8 mouse cellular contexts compared by ENCODE assay signal in the genomic region with DNA sequence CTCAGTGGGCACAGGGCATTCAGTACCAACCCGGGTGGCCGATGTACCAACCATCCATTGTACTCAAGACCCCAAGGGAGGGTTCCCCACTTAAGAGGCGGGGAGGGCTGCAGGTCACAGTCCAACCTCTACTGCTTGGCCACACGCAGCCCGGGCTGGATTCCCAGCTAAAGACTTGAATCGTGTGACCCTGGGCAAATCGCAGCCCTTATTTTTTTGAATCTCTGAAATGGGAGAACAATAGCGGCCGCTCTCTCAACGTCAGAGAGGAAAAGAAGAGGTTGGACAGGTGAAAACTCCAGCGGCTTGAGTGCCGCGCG. TPM values are rescaled to one million over a fixed set of nuclear protein-coding genes. Genes with fewer than 3 reads are reported as not detected.
A peak's percentile ranks its signal among the peaks of the same experiment; 100 is the strongest.
DNase-seq lines count a peak whose midpoint lies in the region; ATAC-seq and TF ChIP-seq lines count a peak whose summit lies in the region.

No protein-coding gene starts in this region.

- ATAC-seq in forebrain, postnatal 0 days: no peak; the same call in 1 of the 2 replicates
- no peak for ATAC-seq in liver, embryonic 15.5 days (ENCODE audit: insufficient read depth)
- ATAC-seq in activated CD4-positive, CD25-positive, alpha-beta regulatory T cell, adult 4 months: no peak

- no peaks in the 10 kb centered on the region for H3K36me3 ChIP-seq in heart, adult 2 months (ENCODE audit: control insufficient read depth, insufficient read depth, low read length)
- peaks cover 51% of the 10 kb centered on the region for H3K36me3 ChIP-seq in E14TG2a.4 (ENCODE audit: insufficient read depth, low read length)
- H3K36me3 ChIP-seq in forebrain, postnatal 0 days (ENCODE audit: insufficient read depth): peaks cover 25% of the 10 kb centered on the region
- peaks cover 32% of the 10 kb centered on the region for H3K36me3 ChIP-seq in liver, embryonic 15.5 days (replicated peaks)

- intact Hi-C loops in heart, adult 2 months (cut with DNase I): loop anchor here (2.0 kb wide), 1 partner anchor 84 kb away; a partner anchor contains a TSS

- peak overlapping the region; percentile 89 for H3K4me2 ChIP-seq in forebrain, postnatal 0 days (ENCODE audit: low read depth)
- H3K4me2 ChIP-seq in liver, embryonic 15.5 days: peak overlapping the region; percentile 99

- H3K9me3 ChIP-seq in E14TG2a.4 (ENCODE audit: low read length): no peaks in the 10 kb centered on the region
- no peaks in the 10 kb centered on the region for H3K9me3 ChIP-seq in forebrain, postnatal 0 days (ENCODE audit: low read length)
- H3K9me3 ChIP-seq in liver, embryonic 15.5 days (replicated peaks): no peaks in the 10 kb centered on the region

- WGBS in heart, adult 2 months: 5% methylated on average over 14 of the region's 14 CpGs
- WGBS in forebrain, postnatal 0 days: 0% methylated on average over 14 of the region's 14 CpGs
- 0% methylated on average over 14 of the region's 14 CpGs for WGBS in liver, embryonic 15.5 days (ENCODE audit: insufficient replicate concordance)

- peak overlapping the region; percentile 95 for H3K4me3 ChIP-seq in heart, adult 2 months
- H3K4me3 ChIP-seq in E14TG2a.4 (replicated peaks; ENCODE audit: low read length): peak overlapping the region; percentile 98
- peak overlapping the region; percentile 67 for H3K4me3 ChIP-seq in forebrain, postnatal 0 days (ENCODE audit: low read depth, low read length)
- peak overlapping the region; percentile 73 for H3K4me3 ChIP-seq in liver, embryonic 15.5 days (replicated peaks)

- no peaks in the 10 kb centered on the region for H3K27me3 ChIP-seq in heart, adult 2 months (ENCODE audit: control insufficient read depth, insufficient read depth, low read length)
- H3K27me3 ChIP-seq in E14TG2a.4 (ENCODE audit: insufficient read depth, low read length): no peaks in the 10 kb centered on the region
- no peaks in the 10 kb centered on the region for H3K27me3 ChIP-seq in forebrain, postnatal 0 days (ENCODE audit: insufficient read depth, low read length)
- H3K27me3 ChIP-seq in liver, embryonic 15.5 days: no peaks in the 10 kb centered on the region

- H3K9ac ChIP-seq in heart, adult 2 months (ENCODE audit: low read depth, low read length): peak overlapping the region; percentile 86
- peak overlapping the region; percentile 89 for H3K9ac ChIP-seq in forebrain, postnatal 0 days
- H3K9ac ChIP-seq in liver, embryonic 15.5 days: peak overlapping the region; percentile 86

- no peaks in the 10 kb centered on the region for H3K79me2 ChIP-seq in heart, adult 2 months (replicated peaks; ENCODE audit: control insufficient read depth, insufficient read depth, low read length)

- TF ChIP-seq EP300 in heart, adult 2 months (IDR thresholded peaks at IDR 0.05; ENCODE audit: insufficient read depth, low read depth, low read length): no peak

- no peak for DNase-seq in heart, adult 2 months
- no peak for DNase-seq in heart, adult 8-10 months (ENCODE audit: low spot score)
- DNase-seq in forebrain, postnatal 0 days: no peak
- DNase-seq in layer of hippocampus, postnatal 10 days (ENCODE audit: low spot score in 2 of 2): no peak
- no peak for DNase-seq in lung, postnatal 10 days

- TF ChIP-seq POLR2A in heart, adult 2 months (IDR thresholded peaks at IDR 0.05; ENCODE audit: insufficient read depth, low read depth, low read length): no peak

- H3K4me1 ChIP-seq in heart, adult 2 months (ENCODE audit: control insufficient read depth, insufficient read depth, low read length): peaks cover 3% of the 10 kb centered on the region; the same call in 1 of the 2 replicates
- H3K4me1 ChIP-seq in E14TG2a.4 (replicated peaks; ENCODE audit: low read depth, low read length): peaks cover 85% of the 10 kb centered on the region
- peaks cover 13% of the 10 kb centered on the region for H3K4me1 ChIP-seq in forebrain, postnatal 0 days (ENCODE audit: insufficient read depth)
- H3K4me1 ChIP-seq in liver, embryonic 15.5 days (replicated peaks): peaks cover 97% of the 10 kb centered on the region

- TF ChIP-seq CTCF in heart, adult 2 months (IDR thresholded peaks at IDR 0.05): no peak
- no peak for TF ChIP-seq CTCF in E14TG2a.4 (conservative IDR thresholded peaks at IDR 0.05; ENCODE audit: low read length)
- TF ChIP-seq CTCF in forebrain, postnatal 0 days (IDR thresholded peaks at IDR 0.05; ENCODE audit: low read depth): no peak

- H3K27ac ChIP-seq in heart, adult 2 months: peak overlapping the region; percentile 84
- H3K27ac ChIP-seq in forebrain, postnatal 0 days (ENCODE audit: low read depth, low read length): peak overlapping the region; percentile 96
- peak overlapping the region; percentile 82 for H3K27ac ChIP-seq in liver, embryonic 15.5 days (replicated peaks)

RNA-seq across cellular contexts. Expression of a gene that starts 0.8 kb away (rescaled TPM):
- total RNA-seq in heart, adult 2 months (2021): 1 to 10 TPM; 3.7 to 6.0 TPM
- 11.2 and 13.4 TPM in 2 replicates for polyA plus RNA-seq in heart, adult 2 months (2012; rRNA removed)
- total RNA-seq in heart, adult 8-10 months (2022): 1 to 10 TPM; 3.4 to 4.3 (median 3.7) TPM
- total RNA-seq in forebrain, postnatal 0 days (2014; rRNA removed): 99.0 and 107 TPM in 2 replicates
- polyA plus RNA-seq in forebrain, postnatal 0 days (2015; fragmentation: Nextera tagmentation; extraction: Ambion mirVana): 104 and 131 TPM in 2 replicates
- polyA plus RNA-seq in liver, embryonic 15.5 days (2015; fragmentation: Nextera tagmentation; extraction: Ambion mirVana): 27.5 and 32.4 TPM in 2 replicates
- 10 to 100 TPM; 47.8 to 48.9 TPM for total RNA-seq in layer of hippocampus, postnatal 10 days (2021)
- polyA plus RNA-seq in activated CD4-positive, CD25-positive, alpha-beta regulatory T cell, adult 4 months (2017; shearing (Covaris generic)): 1 to 10 TPM; 3.4 to 5.0 TPM

RNA-seq across cellular contexts. Expression of a gene that starts 11.9 kb away (rescaled TPM):
- 1 to 10 TPM; 1.6 to 2.5 TPM for total RNA-seq in heart, adult 2 months (2021)
- 7.0 and 7.6 TPM in 2 replicates for polyA plus RNA-seq in heart, adult 2 months (2012; rRNA removed)
- total RNA-seq in heart, adult 8-10 months (2022): 1 to 10 TPM; 2.0 to 3.2 (median 2.3) TPM
- 4.7 and 6.1 TPM in 2 replicates for total RNA-seq in forebrain, postnatal 0 days (2014; rRNA removed)
- 5.5 and 5.7 TPM in 2 replicates for polyA plus RNA-seq in forebrain, postnatal 0 days (2015; fragmentation: Nextera tagmentation; extraction: Ambion mirVana)
- polyA plus RNA-seq in liver, embryonic 15.5 days (2015; fragmentation: Nextera tagmentation; extraction: Ambion mirVana): 8.1 and 11.4 TPM in 2 replicates
- total RNA-seq in layer of hippocampus, postnatal 10 days (2021): 1 to 10 TPM; 6.2 to 6.4 TPM
- polyA plus RNA-seq in activated CD4-positive, CD25-positive, alpha-beta regulatory T cell, adult 4 months (2017; shearing (Covaris generic)): 10 to 100 TPM in 1 of 2 experiments, 1 to 10 TPM in 1; 9.4 to 13.2 TPM

RNA-seq across cellular contexts. Expression of a gene that starts 11.9 kb away (rescaled TPM):
- 1 to 10 TPM; 5.4 to 5.7 TPM for total RNA-seq in heart, adult 2 months (2021)
- polyA plus RNA-seq in heart, adult 2 months (2012; rRNA removed): 15.7 and 17.3 TPM in 2 replicates
- 1 to 10 TPM; 2.9 to 7.1 (median 5.0) TPM for total RNA-seq in heart, adult 8-10 months (2022)
- 15.3 and 22.0 TPM in 2 replicates for total RNA-seq in forebrain, postnatal 0 days (2014; rRNA removed)
- polyA plus RNA-seq in forebrain, postnatal 0 days (2015; fragmentation: Nextera tagmentation; extraction: Ambion mirVana): 13.9 and 19.0 TPM in 2 replicates
- polyA plus RNA-seq in liver, embryonic 15.5 days (2015; fragmentation: Nextera tagmentation; extraction: Ambion mirVana): 43.3 and 44.5 TPM in 2 replicates
- total RNA-seq in layer of hippocampus, postnatal 10 days (2021): 10 to 100 TPM; 37.0 to 38.8 TPM
- polyA plus RNA-seq in activated CD4-positive, CD25-positive, alpha-beta regulatory T cell, adult 4 months (2017; shearing (Covaris generic)): 1 to 10 TPM; 2.3 to 4.3 TPM

RNA-seq across cellular contexts. Expression of a gene that starts 18.8 kb away (rescaled TPM):
- total RNA-seq in heart, adult 2 months (2021): 100 to 1,000 TPM; 801 to 911 TPM
- 155 and 253 TPM in 2 replicates for polyA plus RNA-seq in heart, adult 2 months (2012; rRNA removed)
- 100 to 1,000 TPM; 760 to 870 (median 833) TPM for total RNA-seq in heart, adult 8-10 months (2022)
- total RNA-seq in forebrain, postnatal 0 days (2014; rRNA removed): 772 and 968 TPM in 2 replicates
- polyA plus RNA-seq in forebrain, postnatal 0 days (2015; fragmentation: Nextera tagmentation; extraction: Ambion mirVana): 938 and 1,223 TPM in 2 replicates
- polyA plus RNA-seq in liver, embryonic 15.5 days (2015; fragmentation: Nextera tagmentation; extraction: Ambion mirVana): 569 and 671 TPM in 2 replicates
- total RNA-seq in layer of hippocampus, postnatal 10 days (2021): 100 to 1,000 TPM; 878 to 942 TPM
- 1,000 to 10,000 TPM; 3,988 to 4,036 TPM for polyA plus RNA-seq in activated CD4-positive, CD25-positive, alpha-beta regulatory T cell, adult 4 months (2017; shearing (Covaris generic))

RNA-seq across cellular contexts. Expression of a gene that starts 23.7 kb away (rescaled TPM):
- total RNA-seq in heart, adult 2 months (2021): 1 to 10 TPM; 8.2 to 9.8 TPM
- polyA plus RNA-seq in heart, adult 2 months (2012; rRNA removed): 17.2 and 17.5 TPM in 2 replicates
- total RNA-seq in heart, adult 8-10 months (2022): 1 to 10 TPM; 6.8 to 8.7 (median 8.1) TPM
- 76.9 and 83.5 TPM in 2 replicates for total RNA-seq in forebrain, postnatal 0 days (2014; rRNA removed)
- 50.8 and 55.5 TPM in 2 replicates for polyA plus RNA-seq in forebrain, postnatal 0 days (2015; fragmentation: Nextera tagmentation; extraction: Ambion mirVana)
- 15.2 and 16.3 TPM in 2 replicates for polyA plus RNA-seq in liver, embryonic 15.5 days (2015; fragmentation: Nextera tagmentation; extraction: Ambion mirVana)
- total RNA-seq in layer of hippocampus, postnatal 10 days (2021): 10 to 100 TPM; 40.9 to 42.2 TPM
- not detected for polyA plus RNA-seq in activated CD4-positive, CD25-positive, alpha-beta regulatory T cell, adult 4 months (2017; shearing (Covaris generic))

Comparison
In these comparisons a context has a peak if more than half of its experiments do, and no peak if none do; other contexts are left out.
1. RNA of a gene that starts 0.8 kb away (total RNA-seq): 99.0 to 107 TPM in forebrain, postnatal 0 days and 47.8 to 48.9 TPM in layer of hippocampus, postnatal 10 days; 3.7 to 6.0 TPM in heart, adult 2 months and 3.4 to 4.3 TPM in heart, adult 8-10 months; every median in the first group is over 4 times any median in the second.
2. Peak in every context shown above with its lines, with median percentiles within 50 percentile points of each other: H3K27ac ChIP-seq, H3K4me3 ChIP-seq and H3K9ac ChIP-seq.